Mouse (Mus musculus): ENCODE results near the gene Arhgap27.

DNA sequence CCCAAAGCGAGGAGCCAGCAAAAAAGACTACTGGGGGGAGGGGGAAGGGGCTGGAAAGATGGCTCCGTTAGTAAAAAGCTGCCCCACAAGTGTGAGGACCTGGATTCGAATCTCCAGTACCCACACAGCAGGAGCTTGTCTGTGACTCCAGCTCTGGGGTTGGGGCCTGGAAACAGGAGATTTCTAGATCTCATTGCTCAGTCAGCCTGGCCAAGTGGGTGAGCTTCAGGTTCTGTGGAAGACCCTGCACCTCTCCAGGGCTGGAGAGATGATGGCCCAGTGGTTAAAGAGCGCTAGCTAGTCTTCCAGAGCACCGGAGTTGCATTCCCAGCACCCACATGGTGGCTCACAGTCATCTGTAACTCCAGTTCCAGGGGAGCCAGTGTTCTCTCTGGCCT, 70.6 kb downstream of the Arhgap27 start:
- TF ChIP-seq CTCF (IDR thresholded peaks at IDR 0.05; ENCODE audit: insufficient read depth, low read depth, low read length) = no peak
- no peak for TF ChIP-seq POLR2A (IDR thresholded peaks at IDR 0.05; ENCODE audit: insufficient read depth, low read depth, low read length)
